Mouse (Mus musculus) common myeloid progenitor, adult 5-6 weeks (primary cell): ENCODE results near the gene Cyp26b1. TPM values are rescaled to one million over a fixed set of nuclear protein-coding genes. Genes with fewer than 3 reads are reported as not detected.
A peak's percentile ranks its signal among the peaks of the same experiment; 100 is the strongest.

Experiments
- ATAC-seq: replicated peaks from 2 replicates; pipeline ENCODE4 v1.8.0; 2016; ENCODE audit warnings: low read depth, mild to moderate bottlenecking, moderate TSS enrichment, inconsistent platforms; ENCODE audit not compliant: poor library complexity, severe bottlenecking
- total RNA-seq: library from RNA; stranded (forward); fragments of 200-1000, 187-1606 nt; gene quantifications from 2 replicates; pipeline ENCODE4 v1.2.3, GENCODE M21; 2017

Gene Cyp26b1
- total RNA-seq, 1 experiment from 2014 or later = not detected

DNA sequence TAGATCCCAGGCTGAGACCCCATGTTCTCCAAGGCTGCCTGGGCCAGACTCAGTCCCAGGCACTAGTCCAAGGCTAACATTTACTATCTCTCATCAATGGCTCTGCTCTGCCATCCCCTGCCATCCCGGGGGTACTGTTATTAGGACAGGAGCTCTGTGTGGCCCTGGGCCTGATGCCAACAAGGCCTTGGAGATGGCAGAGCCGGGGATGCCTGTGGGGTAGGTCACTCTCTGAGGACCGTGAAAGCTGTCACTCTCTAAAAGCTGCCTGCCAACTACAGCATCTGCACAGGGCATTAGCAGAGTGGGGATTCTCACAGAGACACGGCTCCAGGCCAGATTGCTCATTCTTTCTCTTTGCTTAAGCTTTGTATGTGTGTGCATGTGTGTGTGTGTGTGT, 26.0 kb downstream of the Cyp26b1 start:
- no peak for ATAC-seq

GRCm38 (mm10) chr6:84566825-84567224, 26.9 kb downstream of the Cyp26b1 start:
- ATAC-seq = no peak

- no peak for ATAC-seq
Measured at GRCm38 (mm10) chr6:84565245-84565644, 28.5 kb downstream of the Cyp26b1 start.

DNA sequence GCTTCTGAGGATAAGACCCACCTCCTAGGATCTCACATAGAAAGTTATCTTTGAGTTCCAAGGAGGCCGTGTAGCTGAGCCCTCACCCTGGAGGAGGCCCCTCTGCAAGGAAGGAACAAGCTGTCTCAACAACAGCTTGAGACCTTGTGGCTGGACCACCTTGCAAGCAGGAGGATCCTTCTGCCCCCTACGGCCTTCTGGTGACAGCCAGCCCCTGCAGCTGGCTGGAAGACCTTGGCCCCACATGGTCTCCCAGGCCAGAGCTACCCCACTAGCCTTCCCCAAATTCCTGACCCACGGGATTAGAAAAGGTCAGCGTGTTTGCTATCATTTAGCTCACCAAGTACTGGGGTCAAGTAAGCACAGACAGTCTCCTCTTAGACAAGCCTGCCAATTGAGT, 30.8 kb downstream of the Cyp26b1 start:
- ATAC-seq = no peak

DNA sequence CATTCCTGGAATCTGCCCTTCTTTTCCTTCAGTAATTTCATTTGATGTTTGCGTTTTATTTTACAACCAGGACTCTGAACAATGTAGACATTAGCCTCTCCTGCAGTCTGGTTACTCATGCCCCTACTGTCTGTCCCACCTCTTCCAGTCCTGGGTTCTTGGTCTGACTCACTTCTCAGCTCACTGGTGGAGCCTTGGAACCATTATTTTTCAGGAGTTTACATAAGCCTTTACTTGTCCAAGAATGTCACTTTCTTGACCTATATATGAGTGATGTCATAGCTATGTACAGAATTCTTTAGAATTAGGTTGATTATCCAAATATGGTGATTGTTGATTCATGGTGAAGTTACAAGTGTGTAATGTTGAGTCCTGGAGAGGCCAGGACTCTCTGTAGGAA, 32.5 kb downstream of the Cyp26b1 start:
- ATAC-seq = no peak

DNA sequence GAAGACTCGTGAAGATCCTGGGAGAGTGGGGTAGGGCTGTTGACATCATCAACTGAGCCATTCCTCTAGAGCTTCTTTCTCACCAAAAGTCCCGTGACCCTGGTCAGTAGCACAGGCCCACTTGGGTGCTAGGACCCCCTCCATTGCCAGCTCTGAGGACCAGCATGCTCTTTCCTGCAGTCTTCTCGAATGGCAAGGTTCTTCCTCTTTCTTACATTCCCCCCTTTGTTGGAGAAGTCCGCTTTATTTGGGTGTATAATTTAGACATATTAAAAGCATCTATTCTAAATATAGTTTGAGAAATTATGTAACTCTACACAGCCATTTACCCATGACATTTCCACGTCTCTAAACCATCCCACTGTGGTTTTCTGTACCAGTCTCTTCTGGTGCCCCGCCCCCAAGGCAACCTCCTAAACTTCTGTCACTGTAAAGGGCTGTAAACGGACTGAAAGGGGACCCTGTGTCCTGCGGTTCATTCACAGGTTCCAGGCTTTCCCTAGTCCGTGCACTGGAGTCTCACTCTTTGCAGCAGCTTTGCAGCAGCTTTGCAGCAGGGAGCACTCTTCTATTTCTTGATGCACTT, 43.8 kb downstream of the Cyp26b1 start:
- peak; percentile 71 for ATAC-seq

DNA sequence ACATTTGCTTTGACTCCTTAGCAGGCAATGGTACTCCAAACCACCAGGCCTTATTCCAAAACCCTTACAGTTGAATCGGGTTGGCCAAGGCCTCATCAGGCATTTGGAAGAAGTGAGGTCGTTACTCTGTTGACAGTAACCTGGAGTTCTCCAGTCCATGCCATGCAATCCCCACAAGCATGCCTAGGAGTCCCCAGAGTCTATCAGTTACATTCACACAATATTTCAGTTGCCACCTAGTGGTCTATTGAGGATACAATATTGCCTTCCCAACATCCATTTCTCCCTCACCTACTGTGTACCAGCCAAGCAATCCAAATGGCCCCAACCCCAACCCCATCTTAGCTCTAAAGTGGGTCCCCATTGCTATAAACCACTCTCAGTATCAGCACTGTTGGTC, 48.3 kb downstream of the Cyp26b1 start:
- peak; percentile 79 for ATAC-seq

GRCm38 (mm10) chr6:84544359-84544758, 49.3 kb downstream of the Cyp26b1 start:
- ATAC-seq = no peak

DNA sequence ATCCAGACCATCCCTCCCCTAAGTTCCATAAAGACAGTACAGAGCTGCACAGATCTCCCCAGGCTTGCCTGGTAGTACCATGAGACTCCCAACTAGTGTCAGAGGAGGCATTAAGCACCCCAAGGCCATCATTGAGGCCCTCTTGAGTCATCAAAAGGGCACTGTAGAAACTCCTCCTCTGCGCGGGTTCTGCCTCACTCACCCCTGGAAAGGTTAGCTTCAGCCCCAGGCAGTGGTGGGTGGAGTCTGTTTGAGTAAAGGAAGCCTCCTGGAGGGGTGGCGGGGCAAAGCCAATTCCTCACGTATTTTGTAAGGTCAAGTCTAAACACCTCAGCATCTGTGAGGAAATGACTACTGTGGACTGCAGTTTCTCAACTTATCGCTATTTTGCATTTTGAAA, 50.2 kb downstream of the Cyp26b1 start:
- no peak for ATAC-seq

DNA sequence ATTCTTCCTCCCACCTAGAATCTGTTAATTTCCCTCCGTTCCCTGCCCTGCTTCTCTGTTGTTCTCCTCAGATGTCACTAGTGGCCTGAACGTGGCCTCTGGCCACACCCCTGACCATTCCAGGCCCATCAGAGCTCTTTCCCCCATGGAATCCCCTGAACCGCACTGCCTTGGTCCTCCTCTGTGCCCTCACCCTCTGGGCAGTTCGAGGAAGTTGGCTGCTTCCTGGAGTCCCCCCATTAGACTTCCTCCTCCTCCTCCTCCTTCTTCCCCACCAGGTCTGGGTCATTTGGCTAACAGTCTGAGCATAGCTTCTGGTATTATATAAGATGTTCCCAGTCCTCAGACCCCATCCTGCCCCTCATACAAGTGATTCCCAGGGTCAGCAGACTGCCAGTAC, 53.8 kb downstream of the Cyp26b1 start:
- ATAC-seq = peak; percentile 73

GRCm38 (mm10) chr6:84538681-84539080, 55.0 kb downstream of the Cyp26b1 start:
- no peak for ATAC-seq

GRCm38 (mm10) chr6:84537611-84538197, 56.0 kb downstream of the Cyp26b1 start:
- no peak for ATAC-seq

GRCm38 (mm10) chr6:84534944-84535343, 58.8 kb downstream of the Cyp26b1 start:
- ATAC-seq = no peak

- no peak for ATAC-seq
Measured at GRCm38 (mm10) chr6:84529912-84530311, 63.8 kb downstream of the Cyp26b1 start.

DNA sequence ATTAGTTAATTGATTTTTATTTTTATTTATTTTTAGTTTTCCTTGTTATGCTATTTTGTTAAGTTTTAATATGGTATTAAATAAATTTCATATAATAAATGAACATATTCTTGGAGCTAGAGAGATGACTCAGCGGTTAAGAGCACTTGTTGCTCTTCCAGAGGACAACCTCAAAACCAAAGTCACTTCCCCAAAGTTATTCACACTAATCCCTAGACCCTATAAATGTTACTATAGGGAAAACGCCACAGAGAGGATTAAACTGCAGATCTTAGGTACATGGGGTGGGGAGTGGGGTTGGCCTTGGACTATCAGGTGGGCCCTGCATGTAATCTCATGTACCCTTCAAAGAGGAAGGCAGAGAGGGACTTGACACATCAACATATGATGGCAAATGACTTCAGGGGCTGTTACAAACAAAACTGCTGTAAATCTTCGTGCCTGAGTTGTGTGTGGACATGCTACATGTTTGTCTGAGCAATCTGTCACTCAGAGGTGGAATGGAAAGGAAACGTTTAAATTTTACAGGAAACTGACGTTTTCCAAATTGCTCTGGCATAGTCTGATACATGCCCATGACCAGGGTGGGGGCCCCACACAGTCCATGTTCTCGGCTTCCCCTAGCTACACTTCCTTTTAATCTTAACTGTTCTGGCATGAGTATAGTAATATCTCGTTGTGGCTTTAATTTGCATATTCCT, 68.7 kb downstream of the Cyp26b1 start:
- peak; percentile 82 for ATAC-seq
